Mouse (Mus musculus): Measurements from ENCODE around the gene Cst3.

Gene Cst3

DNA sequence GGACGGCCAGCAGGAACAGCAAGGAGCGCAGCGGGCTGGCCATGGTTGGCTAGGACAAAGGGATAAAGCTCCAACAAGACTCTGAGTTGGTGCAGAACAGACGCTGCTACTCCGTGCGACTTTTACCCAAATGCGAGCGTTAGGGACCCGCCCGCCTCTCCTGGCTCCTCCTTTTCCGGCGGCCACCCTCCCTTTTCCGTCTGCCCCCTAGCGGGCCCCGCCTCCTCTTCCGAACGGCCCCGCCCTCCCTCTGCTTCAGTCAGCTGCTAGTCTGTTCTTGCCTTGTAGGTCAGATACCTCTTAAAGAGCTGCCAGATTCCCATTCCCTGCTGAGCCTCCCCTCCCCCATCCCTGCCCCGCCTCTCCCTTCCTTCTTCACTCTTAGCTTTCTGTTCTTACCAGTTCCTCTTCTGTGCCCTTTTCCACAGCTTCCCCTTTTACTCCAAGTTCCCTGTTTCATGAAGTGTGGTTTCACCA lies at the start of gene Cst3:
Gene Cst3 (minus strand): TSS at position 358 of the 477 bp plus-strand sequence.
- peak; percentile 89 for DNase-seq (ENCODE audit: low read depth, low spot score)

DNA sequence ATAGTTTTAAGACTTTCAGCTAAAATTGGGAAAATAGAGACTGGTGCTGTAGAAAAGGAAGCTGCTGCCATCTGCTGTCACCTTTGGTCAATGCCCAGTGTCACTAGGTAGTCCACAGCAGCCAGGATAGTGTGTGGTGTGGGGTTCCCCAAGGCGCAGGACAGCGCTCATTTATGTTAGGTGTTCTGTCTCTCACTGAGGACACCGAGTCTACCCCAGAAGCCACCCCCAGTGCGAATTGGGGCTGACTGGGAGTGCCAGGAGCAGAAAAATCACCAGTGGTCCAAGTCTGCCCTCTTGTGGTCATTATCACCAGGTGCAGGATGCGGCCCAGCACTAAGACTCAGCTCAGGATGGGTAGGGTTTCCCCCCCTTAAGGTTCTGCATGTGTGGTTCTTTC lies 26.8 kb upstream of the Cst3 start:
- peak; percentile 66 for DNase-seq (ENCODE audit: low read depth, low spot score)

DNA sequence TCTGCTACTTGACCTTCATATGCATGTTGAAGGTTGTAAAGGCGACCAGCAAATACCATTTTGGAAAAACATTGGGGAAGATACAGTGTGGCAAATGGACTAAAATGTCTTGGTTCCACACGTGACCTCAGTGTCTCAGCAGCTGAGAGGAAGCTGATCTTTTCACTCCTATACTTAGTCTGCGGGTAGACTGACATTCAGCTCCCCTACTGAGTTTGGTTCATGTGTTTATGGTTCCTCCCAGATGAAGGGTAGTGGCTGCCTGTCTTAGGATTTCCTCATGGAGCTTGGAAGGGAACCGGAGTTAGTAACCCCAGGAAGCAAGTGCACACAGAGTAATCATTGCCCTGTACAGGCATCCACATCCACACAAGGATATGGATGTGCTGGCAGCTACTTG lies 24.8 kb upstream of the Cst3 start:
- DNase-seq (ENCODE audit: low read depth, low spot score) = no peak

DNA sequence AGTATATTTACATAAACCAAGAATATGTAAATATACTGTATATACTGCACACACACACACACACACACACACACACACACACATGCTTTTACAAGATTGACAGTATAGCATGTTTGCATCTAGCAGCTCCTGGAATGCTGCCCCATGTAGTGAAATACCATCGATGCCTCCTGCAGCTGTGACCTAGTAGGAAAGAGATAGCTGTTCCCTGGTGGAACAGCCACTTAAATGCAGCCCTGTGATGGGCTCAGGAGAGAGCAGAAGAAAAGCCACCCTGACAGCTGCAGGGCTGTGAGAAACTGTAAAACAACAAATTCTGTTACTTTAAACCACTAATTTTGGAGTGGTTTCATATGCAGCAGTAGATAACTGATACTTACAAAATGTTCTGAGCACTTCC lies 20.7 kb upstream of the Cst3 start:
- DNase-seq (ENCODE audit: low read depth, low spot score) = no peak

DNA sequence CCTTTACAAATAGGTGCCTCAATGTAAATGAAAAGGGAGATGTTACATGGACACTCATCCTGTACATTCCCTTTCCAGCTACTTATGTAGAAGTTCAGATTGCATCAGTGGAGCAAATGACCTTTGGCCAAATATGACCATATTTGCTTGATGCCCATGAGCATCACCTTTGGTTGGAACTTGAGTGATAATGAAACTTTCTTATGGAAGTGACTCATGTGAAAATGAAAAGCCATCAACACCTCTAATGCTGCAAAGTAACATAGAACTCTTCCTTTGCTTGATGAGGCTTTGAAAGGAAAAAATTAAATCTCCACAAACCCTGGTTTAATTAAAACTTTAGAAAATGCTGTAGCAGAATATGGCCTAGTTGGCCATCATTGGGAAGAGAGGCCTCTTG lies 17.6 kb upstream of the Cst3 start:
- no peak for DNase-seq (ENCODE audit: low read depth, low spot score)

DNA sequence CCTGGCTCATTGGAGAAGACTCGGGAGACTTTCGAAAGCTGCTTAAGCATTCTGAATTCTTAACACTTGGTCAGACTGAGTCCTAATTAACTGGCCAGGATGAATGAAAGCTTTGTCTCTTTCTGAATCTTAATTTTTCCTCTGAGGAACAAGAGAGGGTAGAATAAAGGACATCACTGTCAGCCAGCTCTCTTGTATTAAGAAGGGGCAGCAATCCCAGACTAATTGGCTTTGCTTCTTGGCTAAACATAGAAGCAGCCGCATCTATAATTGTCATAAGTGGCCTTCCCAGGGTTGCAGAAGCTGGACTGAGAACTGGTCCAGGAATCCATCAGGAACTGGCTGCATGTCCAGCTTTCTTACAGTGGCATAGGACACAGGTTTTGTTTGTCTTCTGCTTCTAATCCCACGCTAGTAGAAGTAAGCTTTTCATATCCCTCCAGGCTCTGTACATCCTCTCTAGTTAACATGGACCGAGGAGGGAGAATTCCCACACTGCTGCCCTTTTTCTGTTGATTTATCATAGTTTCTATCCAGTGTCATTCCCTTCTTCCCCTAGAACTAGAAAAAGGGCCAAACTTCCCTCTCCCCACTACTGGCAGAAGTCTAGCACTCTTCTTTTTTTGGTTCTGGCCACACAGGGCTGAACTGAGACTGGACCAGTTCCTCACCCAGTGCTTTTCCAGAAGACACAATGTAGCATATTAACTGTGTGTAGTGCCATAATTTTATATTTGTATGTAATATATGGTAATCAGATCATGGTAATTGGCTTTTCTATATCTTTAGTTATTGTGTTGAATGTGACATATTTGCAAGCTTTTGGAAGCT lies 14.7 kb upstream of the Cst3 start:
- no peak for DNase-seq (ENCODE audit: low read depth, low spot score)

DNA sequence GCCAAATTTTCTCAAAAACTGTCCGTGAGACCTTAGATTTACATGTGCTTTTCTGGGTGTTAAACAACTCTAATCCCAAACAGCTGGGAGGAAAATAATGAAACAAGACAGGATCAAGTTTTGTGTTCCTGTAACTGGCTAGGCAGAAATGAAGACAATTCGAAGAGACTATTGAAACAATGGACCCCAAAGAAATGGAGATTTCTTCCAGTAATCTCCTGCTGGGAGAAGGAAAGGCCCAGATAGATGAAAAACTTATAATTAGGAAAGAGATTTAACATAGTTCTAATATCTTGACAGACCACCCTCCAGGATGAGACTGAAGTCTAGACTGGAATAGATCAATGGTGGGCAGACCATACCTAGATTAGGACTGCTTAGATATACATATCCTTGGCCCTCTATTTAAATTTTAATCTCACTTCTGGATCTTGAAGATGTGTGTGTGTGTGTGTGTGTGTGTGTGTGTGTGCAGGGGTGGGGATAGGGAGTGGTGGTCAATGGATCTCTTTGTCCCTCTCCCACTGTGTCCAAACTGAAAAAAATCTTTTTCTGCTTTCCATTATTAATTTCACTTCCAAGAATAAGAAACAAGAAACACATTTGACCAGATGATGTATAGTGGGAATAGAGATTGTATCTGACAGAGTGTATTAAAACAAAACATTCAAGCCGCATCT lies 14.0 kb upstream of the Cst3 start:
- DNase-seq (ENCODE audit: low read depth, low spot score) = no peak

DNA sequence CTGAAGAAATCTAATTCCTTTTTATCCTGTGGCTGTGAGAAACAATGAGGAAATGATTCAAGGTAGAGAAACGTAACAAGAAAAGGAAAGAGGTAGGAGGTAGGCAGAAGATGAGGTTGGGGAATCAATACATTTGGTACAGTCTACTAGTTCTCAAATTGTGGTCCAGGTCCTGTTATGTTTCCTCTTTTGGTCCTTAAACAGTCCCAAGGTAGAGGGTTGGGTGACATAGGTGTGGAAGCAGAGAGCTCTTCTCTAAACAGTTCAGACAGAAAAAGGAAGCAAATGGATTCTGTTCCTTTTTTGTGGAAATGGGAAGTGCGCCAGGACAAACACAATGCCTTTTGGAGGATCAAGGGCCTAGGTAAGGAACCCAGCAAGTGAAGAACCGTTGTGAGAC lies 13.4 kb upstream of the Cst3 start:
- no peak for DNase-seq (ENCODE audit: low read depth, low spot score)

DNA sequence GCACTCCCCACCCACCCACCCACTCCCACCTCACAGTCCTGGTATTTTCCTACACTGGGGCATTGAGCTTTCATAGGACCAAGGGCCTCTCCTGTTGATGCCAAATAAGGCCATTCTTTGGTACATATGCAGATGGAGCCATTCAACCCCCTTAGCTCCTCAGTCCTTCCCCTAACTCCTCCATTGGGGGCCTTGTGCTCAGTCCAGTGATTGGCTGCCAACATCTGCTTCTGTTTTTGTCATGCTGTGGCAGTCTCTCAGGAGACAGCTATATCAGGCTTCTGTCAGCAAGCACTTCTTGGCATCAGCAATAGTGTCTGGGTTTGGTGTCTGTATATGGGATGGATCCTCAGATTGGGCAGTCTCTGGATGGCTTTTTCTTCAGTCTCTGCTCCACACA lies 9.2 kb upstream of the Cst3 start:
- DNase-seq (ENCODE audit: low read depth, low spot score) = no peak

DNA sequence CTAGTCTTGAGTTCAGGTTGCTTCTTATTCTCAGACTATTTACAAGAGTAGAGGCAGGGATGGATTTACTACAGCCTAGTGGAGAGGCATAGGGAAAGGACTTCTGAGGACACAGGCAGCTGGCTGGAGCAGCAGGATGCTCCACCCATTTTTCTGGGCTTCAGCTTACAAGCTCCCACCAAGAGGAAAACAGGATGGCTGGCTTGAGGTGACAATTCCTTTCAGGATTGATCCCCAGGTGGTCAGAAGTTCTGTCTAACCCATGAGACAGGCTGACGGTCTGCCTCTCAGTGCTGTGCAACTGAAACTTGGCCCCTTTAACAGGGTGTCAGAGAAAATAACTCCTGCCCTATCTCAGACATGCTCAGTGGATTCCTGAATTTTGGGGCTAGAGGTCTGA lies 3.7 kb upstream of the Cst3 start:
- no peak for DNase-seq (ENCODE audit: low read depth, low spot score)

DNA sequence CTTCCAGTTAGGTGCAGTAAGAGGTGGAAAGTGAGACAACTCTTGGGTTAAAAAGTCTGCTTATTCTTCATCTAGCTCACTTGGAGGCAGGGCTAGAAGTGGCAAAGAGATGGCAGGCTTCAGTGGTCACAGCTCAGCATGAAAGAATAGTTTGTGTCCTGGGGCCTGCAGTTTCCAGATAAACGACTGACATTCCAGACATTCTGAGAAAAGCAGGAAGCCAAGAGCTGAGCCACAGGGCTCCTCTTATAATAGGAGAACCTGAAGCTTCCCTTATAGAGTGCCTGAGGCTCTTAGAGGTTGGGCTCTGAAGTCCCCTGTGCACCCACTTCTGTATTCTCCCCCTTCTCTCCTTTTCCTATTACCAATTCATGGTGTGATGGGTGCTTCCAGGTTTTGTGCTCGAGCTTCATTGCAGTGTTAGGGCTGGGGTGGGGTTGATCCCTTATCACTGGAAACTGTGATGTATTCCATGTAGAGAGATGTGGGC lies 3.2 kb upstream of the Cst3 start:
- no peak for DNase-seq (ENCODE audit: low read depth, low spot score)

DNA sequence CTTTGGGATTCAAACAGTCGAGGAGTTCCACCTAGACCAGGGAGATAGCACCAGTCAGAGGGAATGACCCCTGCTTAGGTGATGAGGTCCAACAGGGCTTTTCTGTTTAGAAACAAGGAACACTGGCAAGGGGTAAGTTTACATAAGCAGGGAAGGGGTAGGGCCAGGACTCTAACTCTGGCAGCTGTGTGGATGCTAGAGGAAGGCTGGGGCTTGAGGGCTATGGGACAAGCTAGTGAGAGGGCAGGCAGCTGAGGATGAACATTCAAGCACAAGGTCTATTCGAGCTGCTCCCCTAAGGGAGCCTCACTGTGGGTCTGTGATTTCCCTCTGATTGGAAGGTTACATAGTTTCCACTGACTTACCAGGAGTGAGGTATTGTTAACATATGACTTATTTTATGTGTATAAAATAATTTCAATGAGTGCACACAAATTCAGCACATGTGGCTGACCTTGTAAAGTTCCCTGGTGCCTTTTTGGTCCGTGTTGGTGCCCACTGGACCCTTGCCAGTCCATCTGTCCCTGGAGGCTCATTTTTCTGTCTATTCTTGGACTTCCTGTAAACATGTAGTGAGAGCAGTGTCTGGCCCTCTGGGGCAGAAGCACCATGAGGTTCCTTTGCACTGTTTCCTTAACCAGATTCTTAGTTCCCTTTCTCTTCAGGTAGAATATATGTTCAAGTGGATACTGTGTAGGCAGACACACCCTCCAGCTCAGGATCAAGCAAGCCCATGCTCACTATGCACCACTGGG lies 1.7 kb upstream of the Cst3 start:
- peak; percentile 70 for DNase-seq (ENCODE audit: low read depth, low spot score)

DNA sequence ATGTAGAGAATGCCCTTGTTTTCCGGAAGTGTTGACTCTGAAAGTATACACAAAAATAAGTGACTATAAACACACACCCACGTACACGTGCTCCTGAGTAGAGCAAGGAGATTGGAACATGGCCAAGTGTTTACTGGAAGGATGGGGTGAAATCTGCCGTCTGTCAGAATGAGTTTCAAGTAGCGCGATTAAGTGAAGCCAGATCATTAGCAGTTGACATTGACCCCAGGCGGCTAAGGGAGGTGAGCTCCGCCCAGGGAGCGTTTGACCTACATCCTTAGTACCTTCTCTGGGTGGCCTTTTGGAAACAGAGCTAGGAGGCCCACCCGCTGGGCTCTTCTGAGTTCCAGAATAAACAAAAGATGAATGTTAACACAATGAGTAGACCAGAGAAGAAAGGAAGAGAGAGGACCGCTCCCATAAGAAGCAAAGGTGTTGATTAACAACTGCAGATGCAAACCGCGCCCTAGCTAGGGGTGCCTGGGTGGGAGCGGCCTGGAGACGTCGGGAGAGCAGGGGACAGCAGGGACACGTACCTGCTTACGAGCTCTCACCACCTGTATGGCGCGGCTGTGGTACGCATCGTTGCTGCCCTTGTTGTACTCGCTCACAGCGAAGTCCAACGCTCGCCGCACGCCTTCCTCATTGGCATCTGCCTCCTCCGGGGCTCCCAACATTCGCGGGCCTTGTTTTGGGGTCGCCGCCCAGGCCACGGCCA lies 716 bp downstream of the Cst3 start:
- no peak for DNase-seq (ENCODE audit: low read depth, low spot score)

DNA sequence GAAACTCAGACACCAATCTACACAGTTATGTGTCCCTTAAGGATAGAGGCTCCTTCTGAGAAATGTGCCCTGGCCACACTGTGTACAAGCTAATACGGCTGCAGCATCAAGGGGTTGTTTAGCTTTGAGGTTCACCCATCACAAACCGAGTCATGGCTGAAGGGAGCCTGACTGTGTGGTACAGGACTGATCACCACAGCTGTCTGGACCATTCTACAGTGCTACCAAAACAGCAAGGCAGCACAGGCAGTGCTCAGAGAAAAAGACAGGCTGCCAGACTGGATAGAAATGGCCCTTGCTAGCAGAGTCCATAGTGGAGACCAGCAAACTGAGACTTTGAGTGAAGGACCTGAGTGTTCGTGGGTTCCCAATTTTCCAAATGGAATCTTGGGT lies 1.3 kb downstream of the Cst3 start:
- DNase-seq (ENCODE audit: low read depth, low spot score) = no peak

DNA sequence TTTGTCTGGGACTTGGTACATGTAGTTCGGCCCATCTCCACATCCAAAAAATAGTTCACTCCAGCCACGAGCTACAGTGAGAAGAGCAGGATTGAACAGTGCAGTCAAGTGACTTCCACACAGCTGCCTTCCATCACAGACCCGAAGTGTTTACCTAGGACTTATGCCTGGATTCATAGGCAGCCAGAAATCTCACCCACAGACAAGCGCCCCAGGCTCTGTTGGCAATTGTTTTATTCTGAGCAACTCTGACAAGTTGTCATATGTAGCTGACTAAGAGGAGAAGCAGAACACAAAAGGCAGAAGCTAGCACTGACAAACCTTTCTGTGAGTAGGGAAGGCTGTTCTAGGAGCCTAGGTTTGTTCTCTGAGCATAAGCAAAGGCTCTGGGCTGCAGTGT lies 2.6 kb downstream of the Cst3 start:
- DNase-seq (ENCODE audit: low read depth, low spot score) = no peak

DNA sequence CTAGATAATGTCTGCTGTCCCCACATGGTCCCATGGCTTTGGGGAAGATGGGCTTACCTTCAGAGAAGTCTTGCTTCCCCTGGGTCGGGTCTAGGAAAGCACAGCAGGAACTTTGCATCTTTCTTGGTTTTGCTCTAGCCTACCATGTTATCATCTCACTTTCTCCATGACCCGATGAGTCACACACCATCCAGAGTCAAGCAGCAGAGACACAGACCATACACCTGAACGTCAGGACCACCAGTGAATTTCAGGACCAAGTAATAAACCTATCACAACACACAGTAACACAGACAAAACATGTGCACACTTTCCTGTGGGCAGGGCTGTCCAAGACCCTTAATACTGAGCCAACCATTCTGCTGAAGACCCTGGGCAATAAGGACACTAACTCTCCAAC lies 5.0 kb downstream of the Cst3 start:
- no peak for DNase-seq (ENCODE audit: low read depth, low spot score)

DNA sequence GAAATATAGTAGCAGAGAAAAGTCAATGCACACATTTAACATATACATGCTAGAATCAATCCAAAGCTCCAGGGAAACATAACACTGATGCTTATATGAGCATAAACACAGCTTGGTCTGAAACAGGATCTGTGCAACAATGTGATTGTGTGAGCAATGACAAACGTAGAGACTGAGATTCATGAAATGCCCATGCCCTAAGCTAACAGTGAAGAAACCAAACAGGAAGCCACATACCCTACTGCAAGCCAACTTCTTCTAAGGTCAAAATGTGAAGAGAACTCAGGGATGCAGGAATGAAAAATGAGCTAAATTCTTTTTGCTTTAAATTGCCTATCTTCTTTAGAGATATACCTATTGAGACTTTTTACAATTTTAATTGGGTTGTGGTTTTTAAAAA lies 6.5 kb downstream of the Cst3 start:
- DNase-seq (ENCODE audit: low read depth, low spot score) = no peak

DNA sequence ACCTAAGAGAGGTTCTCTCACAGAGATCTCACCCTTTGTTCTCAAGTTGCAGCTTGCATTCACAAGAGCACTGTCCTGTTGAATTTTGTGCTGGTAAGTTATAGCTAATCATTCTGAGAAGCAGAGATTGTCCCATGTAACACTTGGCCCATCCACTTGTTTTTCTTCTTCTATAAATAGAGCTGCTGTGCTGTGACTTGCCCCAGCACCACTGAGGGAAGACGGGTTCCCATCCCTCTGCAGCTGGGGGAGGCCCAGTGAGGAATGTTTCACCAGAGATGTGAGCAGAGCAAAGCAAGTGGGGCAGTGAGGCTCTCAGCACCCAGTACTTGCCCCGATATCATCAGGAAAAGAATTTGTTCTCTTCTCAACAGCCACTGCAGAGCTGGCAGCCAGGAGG lies 10.5 kb downstream of the Cst3 start, which contains the start of gene 9230104L09Rik:
Gene 9230104L09Rik (minus strand): TSS at position 73 of the 400 bp plus-strand sequence.
- no peak for DNase-seq (ENCODE audit: low read depth, low spot score)

DNA sequence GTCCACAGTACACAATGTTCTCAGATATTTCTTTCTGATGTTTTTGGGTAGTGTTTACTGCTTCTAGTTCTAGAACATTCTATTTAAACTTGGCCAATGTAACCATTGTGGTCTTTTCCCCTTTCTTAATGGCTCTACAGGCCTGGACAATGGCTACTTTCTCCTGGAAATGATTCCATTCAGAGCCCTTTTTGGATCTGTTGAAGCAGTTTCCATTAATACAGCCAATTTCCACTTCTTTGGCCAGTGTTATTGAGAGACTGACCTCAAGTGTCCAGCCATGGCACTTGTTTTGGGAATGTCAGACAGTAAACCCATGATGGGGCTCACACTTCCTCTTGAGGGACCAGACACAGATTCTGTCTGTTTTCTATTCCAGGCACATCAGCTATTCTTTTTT lies 13.8 kb downstream of the Cst3 start:
- DNase-seq (ENCODE audit: low read depth, low spot score) = no peak

DNA sequence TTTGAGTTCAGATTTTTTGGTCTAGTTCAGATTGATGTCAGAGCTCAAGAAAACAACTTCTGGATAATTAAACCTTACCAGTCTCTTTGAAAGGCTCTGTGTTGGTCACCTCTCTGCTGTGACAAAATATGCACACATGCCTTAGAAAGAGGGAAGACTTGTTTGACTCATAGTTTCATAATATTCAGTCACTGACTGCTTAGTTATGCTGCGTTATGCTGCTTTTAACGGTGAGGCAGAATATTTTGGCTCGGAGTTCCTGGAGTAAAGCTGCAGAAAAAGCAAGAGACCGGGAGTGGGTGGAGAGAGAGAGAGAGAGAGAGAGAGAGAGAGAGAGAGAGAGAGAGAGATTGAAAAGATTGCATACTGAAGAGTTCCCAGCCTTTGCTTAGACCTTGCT lies 14.5 kb downstream of the Cst3 start:
- no peak for DNase-seq (ENCODE audit: low read depth, low spot score)

DNA sequence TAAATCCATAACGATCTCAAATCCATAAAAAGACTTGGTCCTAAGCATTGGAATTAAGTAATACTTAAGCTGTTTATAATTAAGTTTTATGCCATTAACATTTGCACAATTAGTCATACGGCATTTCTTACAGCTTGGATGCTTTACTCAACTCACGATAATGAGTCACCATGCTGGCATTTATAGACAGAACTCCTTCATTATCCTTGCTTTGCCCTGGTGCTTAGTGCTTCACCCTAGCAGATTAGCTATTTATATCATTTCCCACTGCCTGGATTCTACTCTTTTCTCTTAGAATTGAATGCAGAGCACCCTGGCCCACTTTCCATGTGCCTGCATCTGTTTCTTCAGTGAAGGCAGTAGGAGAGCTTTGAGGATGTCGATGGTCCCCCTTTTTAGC lies 18.0 kb downstream of the Cst3 start:
- no peak for DNase-seq (ENCODE audit: low read depth, low spot score)
